Mouse (Mus musculus): Measurements from ENCODE around the gene Stau1. TPM values are rescaled to one million over a fixed set of nuclear protein-coding genes. Genes with fewer than 3 reads are reported as not detected.
"Not testable (repeated sequence)": the region's sequence is repeated elsewhere in the genome, so short reads cannot be mapped to it uniquely, and the experiment has no call there.

Gene Stau1
- total and polyA plus RNA-seq, 3 experiments, result 14.3 to 48.1 TPM; not detected in 1

DNA sequence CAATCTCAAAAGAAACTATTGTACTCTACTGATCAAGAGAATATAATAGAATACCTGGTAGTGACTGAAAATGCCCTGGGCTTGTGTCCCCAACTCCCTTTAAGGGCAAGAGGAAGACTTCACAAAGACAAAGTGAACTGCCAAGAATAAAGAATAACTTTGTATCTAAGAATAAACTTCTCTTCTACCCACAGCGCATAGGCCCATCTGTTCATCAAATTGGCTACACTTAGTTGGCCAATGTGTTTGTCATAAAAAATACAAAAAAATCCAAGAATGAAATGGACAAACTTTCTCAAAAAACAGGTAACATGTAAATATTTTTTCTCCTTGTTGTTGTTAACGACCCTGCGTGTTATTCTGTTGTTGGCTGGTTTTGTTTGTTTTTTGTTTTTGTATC is 14.4 kb upstream of the Stau1 start:
- Histone ChIP-seq H3K9ac (ENCODE audit: control insufficient read depth, low read depth, low read length, poor library complexity, severe bottlenecking) (no peak overlapping the region), H3K27me3 (ENCODE audit: control insufficient read depth in 1 of 2, insufficient read depth in 2 of 2, low read length in 2 of 2) (peaks cover 2 to 3% of the 10 kb centered on the region in 2 experiments; a peak in 1 of 4 replicates), H3K27ac (ENCODE audit: control insufficient read depth, low read depth, low read length) (no peak overlapping the region), H3K79me2 (ENCODE audit: control insufficient read depth, insufficient read depth, low read length, poor library complexity) (peaks cover 5% of the 10 kb centered on the region), H3K9me3 (replicated peaks; ENCODE audit: insufficient read depth, low read length) (no peaks in the 10 kb centered on the region), H3K4me1 (ENCODE audit: control insufficient read depth in 1 of 2, insufficient read depth in 2 of 2, low read length in 2 of 2) (no peaks in the 10 kb centered on the region; a peak in 1 of 4 replicates), H3K4me3 (ENCODE audit: control insufficient read depth in 1 of 2, insufficient read depth in 1 of 2, low read depth in 2 of 2, low read length in 2 of 2) (no peak overlapping the region), H3K36me3 (ENCODE audit: control insufficient read depth in 1 of 2, insufficient read depth in 2 of 2, low read length in 2 of 2) (no peaks in the 10 kb centered on the region)
- no peak for TF ChIP-seq CTCF (IDR thresholded peaks at IDR 0.05 in 2 of 3, conservative IDR thresholded peaks at IDR 0.05 in 1 of 3; ENCODE audit: control insufficient read depth in 1 of 3, insufficient read depth in 1 of 3, low read depth in 2 of 3, low read length in 3 of 3, poor library complexity in 1 of 3, severe bottlenecking in 1 of 3)
- no peak for TF ChIP-seq BHLHE40 (IDR thresholded peaks at IDR 0.05; ENCODE audit: borderline replicate concordance, low read depth, low read length)
- TF ChIP-seq MAX (IDR thresholded peaks at IDR 0.05; ENCODE audit: low read length), result no peak
- TF ChIP-seq NELFE (IDR thresholded peaks at IDR 0.05; ENCODE audit: low read depth, low read length), result no peak
- no peak for TF ChIP-seq USF1 (IDR thresholded peaks at IDR 0.05; ENCODE audit: low read depth, low read length)
- no peak for TF ChIP-seq POLR2AphosphoS5 (IDR thresholded peaks at IDR 0.05; ENCODE audit: borderline replicate concordance, low read depth, low read length)
- TF ChIP-seq ZKSCAN1 (IDR thresholded peaks at IDR 0.05; ENCODE audit: low read depth, low read length), result no peak
- TF ChIP-seq USF2 (IDR thresholded peaks at IDR 0.05; ENCODE audit: borderline replicate concordance in 1 of 2, insufficient read depth in 1 of 2, low read depth in 1 of 2, low read length in 2 of 2), result no peak
- no peak for TF ChIP-seq GABPA (IDR thresholded peaks at IDR 0.05; ENCODE audit: low read depth, low read length)
- TF ChIP-seq SMC3 (IDR thresholded peaks at IDR 0.05; ENCODE audit: low read depth, low read length), result no peak
- no peak for TF ChIP-seq POLR2A (IDR thresholded peaks at IDR 0.05; ENCODE audit: control insufficient read depth in 1 of 2, insufficient read depth in 1 of 2, low read depth in 1 of 2, low read length in 2 of 2, poor library complexity in 1 of 2)
- no peak for TF ChIP-seq EP300 (IDR thresholded peaks at IDR 0.05; ENCODE audit: low read depth in 1 of 2, low read length in 2 of 2)
- no peak for DNase-seq (ENCODE audit: low read depth, low spot score)

DNA sequence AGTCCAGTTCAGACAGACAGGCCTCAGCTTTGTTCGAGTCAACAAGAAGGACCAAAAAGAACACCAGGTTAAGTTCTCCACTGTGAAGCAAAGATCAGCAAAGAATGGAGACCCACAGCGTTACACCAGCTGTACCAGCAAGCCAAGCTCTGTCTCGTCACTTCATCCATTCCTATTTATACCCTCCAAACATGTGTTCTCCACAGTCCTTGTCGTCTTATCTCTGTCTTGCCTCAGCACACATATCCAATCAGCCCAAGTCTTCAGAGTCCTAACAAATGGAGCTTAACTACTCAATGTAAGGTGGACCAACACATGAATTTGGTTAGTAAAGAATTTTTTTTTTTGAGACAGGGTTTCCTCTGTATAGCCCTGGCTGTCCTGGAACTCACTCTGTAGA is 13.4 kb upstream of the Stau1 start:
- peaks cover 2 to 3% of the 10 kb centered on the region in 2 experiments; a peak in 1 of 4 replicates for H3K27me3 ChIP-seq (ENCODE audit: control insufficient read depth in 1 of 2, insufficient read depth in 2 of 2, low read length in 2 of 2)
- no peaks in the 10 kb centered on the region for H3K9me3 ChIP-seq (replicated peaks; ENCODE audit: insufficient read depth, low read length)
- H3K9ac ChIP-seq (ENCODE audit: control insufficient read depth, low read depth, low read length, poor library complexity, severe bottlenecking), result no peak overlapping the region
- H3K36me3 ChIP-seq (ENCODE audit: control insufficient read depth in 1 of 2, insufficient read depth in 2 of 2, low read length in 2 of 2), result no peaks in the 10 kb centered on the region
- H3K79me2 ChIP-seq (ENCODE audit: control insufficient read depth, insufficient read depth, low read length, poor library complexity), result no peaks in the 10 kb centered on the region
- H3K4me1 ChIP-seq (ENCODE audit: control insufficient read depth in 1 of 2, insufficient read depth in 2 of 2, low read length in 2 of 2), result no peaks in the 10 kb centered on the region; a peak in 1 of 4 replicates
- H3K4me3 ChIP-seq (ENCODE audit: control insufficient read depth in 1 of 2, insufficient read depth in 1 of 2, low read depth in 2 of 2, low read length in 2 of 2), result no peak overlapping the region
- TF ChIP-seq ZC3H11A (IDR thresholded peaks at IDR 0.05; ENCODE audit: low read depth, low read length), result no peak
- TF ChIP-seq MAX (IDR thresholded peaks at IDR 0.05; ENCODE audit: low read length), result no peak
- TF ChIP-seq MAFK (IDR thresholded peaks at IDR 0.05; ENCODE audit: borderline replicate concordance, low read depth, low read length), result no peak
- no peak for TF ChIP-seq CHD1 (IDR thresholded peaks at IDR 0.05; ENCODE audit: low read depth, low read length)
- TF ChIP-seq TAL1 (IDR thresholded peaks at IDR 0.05; ENCODE audit: low read length), result no peak
- no peak for TF ChIP-seq MEF2A (IDR thresholded peaks at IDR 0.05; ENCODE audit: extremely low read depth, insufficient replicate concordance, low read depth, low read length, poor library complexity, severe bottlenecking)
- TF ChIP-seq ELF1 (IDR thresholded peaks at IDR 0.05; ENCODE audit: low read depth, low read length), result no peak
- H3K27ac ChIP-seq (ENCODE audit: control insufficient read depth, low read depth, low read length), result no peak overlapping the region
- DNase-seq (ENCODE audit: low read depth, low spot score), result no peak

DNA sequence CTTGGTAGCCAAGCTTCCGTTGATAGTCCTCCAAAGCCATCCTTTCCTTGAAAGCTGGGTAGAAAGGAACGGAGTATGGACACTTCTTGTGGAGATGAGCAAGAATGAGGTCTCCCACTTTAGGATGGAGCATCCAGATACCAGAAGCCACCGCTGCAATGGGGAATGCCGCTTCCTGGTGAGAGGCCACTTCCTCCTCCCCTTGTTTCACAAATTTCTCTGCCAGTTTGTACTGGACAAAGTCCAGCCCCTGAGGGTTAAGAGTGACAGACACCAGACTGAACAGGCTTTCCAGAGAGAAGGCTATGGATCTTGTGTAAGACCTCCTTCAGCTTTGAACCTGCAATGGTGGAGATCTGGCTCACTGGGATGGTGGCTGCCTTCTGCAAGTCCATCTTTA is 11.5 kb upstream of the Stau1 start:
- H3K27me3 ChIP-seq (ENCODE audit: control insufficient read depth in 1 of 2, insufficient read depth in 2 of 2, low read length in 2 of 2); H3K4me1 ChIP-seq (ENCODE audit: control insufficient read depth in 1 of 2, insufficient read depth in 2 of 2, low read length in 2 of 2); H3K9ac ChIP-seq (ENCODE audit: control insufficient read depth, low read depth, low read length, poor library complexity, severe bottlenecking); H3K79me2 ChIP-seq (ENCODE audit: control insufficient read depth, insufficient read depth, low read length, poor library complexity); H3K27ac ChIP-seq (ENCODE audit: control insufficient read depth, low read depth, low read length); H3K9me3 ChIP-seq (replicated peaks; ENCODE audit: insufficient read depth, low read length); H3K36me3 ChIP-seq (ENCODE audit: control insufficient read depth in 1 of 2, insufficient read depth in 2 of 2, low read length in 2 of 2); H3K4me3 ChIP-seq (ENCODE audit: control insufficient read depth in 1 of 2, insufficient read depth in 1 of 2, low read depth in 2 of 2, low read length in 2 of 2); DNase-seq (ENCODE audit: low read depth, low spot score): not testable (repeated sequence)

Data from MEL (cell line).